Mouse (Mus musculus) thymus, adult 2 months (tissue): ENCODE data around the gene Slc16a10.

Experiments
- CTCF ChIP-seq: fragments of 200-500 bp; IDR thresholded peaks from 2 replicates; pipeline ENCODE4 v1.5.1; 2012; ENCODE audit warnings: mild to moderate bottlenecking, control low read depth, low read length, moderate library complexity, borderline replicate concordance; ENCODE audit not compliant: control insufficient read depth, poor library complexity, insufficient read depth; ENCODE audit errors: extremely low read depth
- POLR2A ChIP-seq: fragments of 200-500 bp; IDR thresholded peaks from 2 replicates; pipeline ENCODE4 v1.6.1; 2012; ENCODE audit warnings: mild to moderate bottlenecking, low read length, control low read depth, moderate library complexity; ENCODE audit not compliant: control insufficient read depth, poor library complexity, insufficient read depth; ENCODE audit errors: extremely low read depth

GRCm38 (mm10) chr10:40172136-40172535, 30.1 kb upstream of the Slc16a10 start:
- TF ChIP-seq CTCF (no peak), POLR2A (no peak)
